Mouse (Mus musculus) midbrain, postnatal 0 days (tissue): ENCODE data around the gene Spag17. TPM values are rescaled to one million over a fixed set of nuclear protein-coding genes. Genes with fewer than 3 reads are reported as not detected.

Experiments
- ATAC-seq: fragments of 200-750 bp; cut with Nextera tagmentation; 2 replicates; pipeline ENCODE4 v1.8.0; 2017; ENCODE audit warnings: moderate number of reproducible peaks, mild to moderate bottlenecking, moderate TSS enrichment, moderate library complexity; ENCODE audit not compliant: low FRiP score
- DNase-seq: peaks from one replicate; pipeline ENCODE4 v3.0.0-alpha.2; 2015; ENCODE audit warnings: low spot score
- H3K27ac ChIP-seq: fragments of 300-500 bp; sonication (generic); 2 replicates; pipeline ENCODE4 v1.5.1; 2014; ENCODE audit warnings: low read depth, mild to moderate bottlenecking, low read length, mixed read lengths
- H3K27me3 ChIP-seq: fragments of 300-500 bp; sonication (generic); 2 replicates; pipeline ENCODE4 v1.6.1; 2014; ENCODE audit warnings: low read length, control low read depth, mixed read lengths; ENCODE audit not compliant: insufficient read depth
- H3K36me3 ChIP-seq: fragments of 300-500 bp; sonication (generic); 2 replicates; pipeline ENCODE4 v1.6.1; 2014; ENCODE audit warnings: low read length, control low read depth, mixed read lengths; ENCODE audit not compliant: insufficient read depth
- H3K4me1 ChIP-seq: fragments of 300-500 bp; sonication (generic); 2 replicates; pipeline ENCODE4 v1.6.1; 2014; ENCODE audit warnings: mild to moderate bottlenecking, control low read depth, antibody characterized with exemption, low read length, mixed read lengths; ENCODE audit not compliant: insufficient read depth
- H3K4me2 ChIP-seq: fragments of 300-500 bp; sonication (generic); 2 replicates; pipeline ENCODE4 v1.6.1; 2014; ENCODE audit warnings: low read depth, mild to moderate bottlenecking, low read length, mixed read lengths; ENCODE audit not compliant: poor library complexity, severe bottlenecking
- H3K4me3 ChIP-seq: fragments of 300-500 bp; sonication (generic); 2 replicates; pipeline ENCODE4 v1.5.1; 2014; ENCODE audit warnings: low read depth, mild to moderate bottlenecking, low read length, moderate library complexity
- H3K9ac ChIP-seq: fragments of 300-500 bp; sonication (generic); replicated peaks from 2 replicates; pipeline ENCODE4 v1.6.1; 2014; ENCODE audit warnings: mild to moderate bottlenecking, low read length, moderate library complexity, mixed read lengths; ENCODE audit not compliant: poor library complexity, severe bottlenecking
- H3K9me3 ChIP-seq: fragments of 300-500 bp; sonication (generic); 2 replicates; pipeline ENCODE4 v1.6.1; 2016; ENCODE audit warnings: low read length, control low read depth
- CTCF ChIP-seq: IDR thresholded peaks from 2 replicates; pipeline ENCODE4 v1.5.1; 2016; ENCODE audit warnings: antibody characterized with exemption, mild to moderate bottlenecking
- WGBS: fragments of 180-500 bp; shearing (Covaris S2); extraction: QIAGEN DNeasy Blood & Tissue Kit; methylation state at CpG from one replicate; pipeline ENCODE4 v1.1.7; 2014; 5-methylcytosine and 5-hydroxymethylcytosine counted together
- polyA plus RNA-seq: library from polyadenylated mRNA; unstranded; fragments of >200 nt; fragmentation: Nextera tagmentation; extraction: Ambion mirVana; gene quantifications from 2 replicates; pipeline ENCODE4 v1.2.1, GENCODE M21; 2015
- total RNA-seq: library from RNA; depleted of rRNA; stranded (reverse); fragments of >200 nt; gene quantifications from 2 replicates; pipeline ENCODE4 v1.2.3, GENCODE M21; 2014

Gene Spag17
- total and polyA plus RNA-seq, 2 experiments from 2014 or later = 0.22 to 0.80 TPM

GRCm38 (mm10) chr3:100106736-100107135, 221.5 kb downstream of the Spag17 start:
- Histone ChIP-seq H3K4me3 (no peak overlapping the region), H3K4me1 (no peaks in the 10 kb centered on the region), H3K27ac (no peak overlapping the region), H3K4me2 (no peak overlapping the region), H3K9me3 (no peaks in the 10 kb centered on the region), H3K27me3 (no peaks in the 10 kb centered on the region), H3K36me3 (no peaks in the 10 kb centered on the region), H3K9ac (no peak overlapping the region)
- DNase-seq (peak; percentile 36), ATAC-seq (no peak)
- TF ChIP-seq CTCF = no peak
- 81% methylated on average over 2 of the region's 2 CpGs for WGBS

- WGBS = 76% methylated on average over 2 of the region's 2 CpGs
- Histone ChIP-seq H3K36me3 (no peaks in the 10 kb centered on the region), H3K27ac (no peak overlapping the region), H3K27me3 (no peaks in the 10 kb centered on the region), H3K4me2 (no peak overlapping the region), H3K4me1 (no peaks in the 10 kb centered on the region), H3K4me3 (no peak overlapping the region), H3K9ac (no peak overlapping the region), H3K9me3 (no peaks in the 10 kb centered on the region)
- no peak for TF ChIP-seq CTCF
- ATAC-seq (no peak), DNase-seq (no peak)
These were observed 233.5 kb downstream of the Spag17 start for GRCm38 (mm10) chr3:100118681-100119080.

GRCm38 (mm10) chr3:100121961-100122360, 236.8 kb downstream of the Spag17 start:
- Histone ChIP-seq H3K36me3 (no peaks in the 10 kb centered on the region), H3K27me3 (no peaks in the 10 kb centered on the region), H3K9ac (no peak overlapping the region), H3K9me3 (no peaks in the 10 kb centered on the region), H3K27ac (no peak overlapping the region), H3K4me3 (no peak overlapping the region), H3K4me1 (no peaks in the 10 kb centered on the region), H3K4me2 (no peak overlapping the region)
- 65% methylated on average over 2 of the region's 2 CpGs for WGBS
- no peak for DNase-seq
- ATAC-seq = no peak
- no peak for TF ChIP-seq CTCF

- H3K9ac ChIP-seq = no peak overlapping the region
- H3K4me1 ChIP-seq = no peaks in the 10 kb centered on the region
- ATAC-seq (no peak), DNase-seq (no peak)
- no peaks in the 10 kb centered on the region for H3K36me3 ChIP-seq
- peak; percentile 37 for TF ChIP-seq CTCF
- H3K4me3 ChIP-seq = no peak overlapping the region
- H3K9me3 ChIP-seq = no peaks in the 10 kb centered on the region
- no peak overlapping the region for H3K27ac ChIP-seq
- no peak overlapping the region for H3K4me2 ChIP-seq
- H3K27me3 ChIP-seq = no peaks in the 10 kb centered on the region
- 59% methylated on average over 1 of the region's 1 CpGs for WGBS
These were observed 237.2 kb downstream of the Spag17 start for GRCm38 (mm10) chr3:100122445-100122844.

- Histone ChIP-seq H3K36me3 (peaks cover 27% of the 10 kb centered on the region), H3K4me1 (peaks cover 4% of the 10 kb centered on the region), H3K4me3 (peak overlapping the region; percentile 65; the same call in 1 of the 2 replicates), H3K27ac (no peak overlapping the region), H3K27me3 (no peaks in the 10 kb centered on the region), H3K4me2 (peak overlapping the region; percentile 80), H3K9ac (peak overlapping the region; percentile 52; the same call in 1 of the 2 replicates), H3K9me3 (no peaks in the 10 kb centered on the region)
- DNase-seq (no peak), ATAC-seq (no peak)
- no peak for TF ChIP-seq CTCF
- WGBS = 85% methylated on average over 15 of the region's 15 CpGs
These were observed 275.7 kb downstream of the Spag17 start for GRCm38 (mm10) chr3:100160682-100161445.

GRCm38 (mm10) chr3:100161665-100162314, 276.6 kb downstream of the Spag17 start:
- ATAC-seq = no peak; the same call in 1 of the 2 replicates
- H3K9ac ChIP-seq = peak overlapping the region; percentile 52

More at GRCm38 (mm10) chr3:100161665-100162314, 276.6 kb downstream of the Spag17 start:
- peak overlapping the region; percentile 65 for H3K4me3 ChIP-seq
- 1% methylated on average over 35 of the region's 35 CpGs for WGBS
- H3K4me1 ChIP-seq = peaks cover 4% of the 10 kb centered on the region
- H3K4me2 ChIP-seq = peak overlapping the region; percentile 80
- H3K9me3 ChIP-seq = no peaks in the 10 kb centered on the region
- peak; percentile 3 for DNase-seq
- peaks cover 18% of the 10 kb centered on the region for H3K36me3 ChIP-seq
- no peaks in the 10 kb centered on the region for H3K27me3 ChIP-seq
- no peak for TF ChIP-seq CTCF
- H3K27ac ChIP-seq = no peak overlapping the region
